Mouse (Mus musculus): ENCODE measurements at regions not wholly inside any gene's neighbourhood (a gene's known extent, or its start where the extent isn't known, plus 50 kb on each side); places are given as distances from the start of the nearest gene placed in this dataset.

DNA sequence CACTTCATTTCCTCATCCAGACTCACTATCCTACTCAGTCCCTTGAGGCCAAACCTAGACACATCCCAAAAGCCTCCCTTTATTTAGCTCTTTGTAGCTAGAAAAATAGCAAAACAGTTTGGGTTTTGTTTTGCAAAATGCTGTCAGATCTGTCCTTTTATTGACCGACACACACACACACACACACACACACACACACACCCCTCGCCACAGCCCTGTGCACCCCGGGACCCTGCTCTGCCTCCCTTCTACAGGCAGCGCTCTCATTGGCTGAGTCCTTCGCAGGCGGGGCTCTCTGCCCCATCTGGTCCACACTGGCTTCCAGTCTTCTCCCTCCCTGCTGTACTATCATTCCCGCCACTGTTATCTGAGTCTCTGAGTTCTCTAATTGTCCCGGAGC, 56.5 kb upstream of the Kit start:
- TF ChIP-seq EP300 (IDR thresholded peaks at IDR 0.05; ENCODE audit: low read depth) (no peak), CTCF (IDR thresholded peaks at IDR 0.05; ENCODE audit: low read depth) (no peak)

Measured in liver, postnatal 0 days (tissue).